Mouse (Mus musculus) kidney, postnatal 0 days (tissue): ENCODE measurements around the gene Gabrb3. TPM values are rescaled to one million over a fixed set of nuclear protein-coding genes. Genes with fewer than 3 reads are reported as not detected.

Source experiments
- ATAC-seq: fragments of 200-750 bp; cut with Nextera tagmentation; replicated peaks from 2 replicates; pipeline ENCODE4 v1.8.0; 2017; ENCODE audit warnings: low read depth, moderate number of reproducible peaks, moderate TSS enrichment, moderate library complexity; ENCODE audit not compliant: low FRiP score
- DNase-seq: peaks from one replicate; pipeline ENCODE4 v3.0.0-alpha.2; 2016; ENCODE audit warnings: low spot score
- H3K27ac ChIP-seq: fragments of 300-500 bp; sonication (generic); 2 replicates; pipeline ENCODE4 v1.5.1; 2014; ENCODE audit warnings: mild to moderate bottlenecking
- H3K27me3 ChIP-seq: fragments of 300-500 bp; sonication (generic); 2 replicates; pipeline ENCODE4 v1.6.1; 2014; ENCODE audit warnings: low read length, mixed read lengths; ENCODE audit not compliant: insufficient read depth
- H3K36me3 ChIP-seq: fragments of 300-500 bp; sonication (generic); 2 replicates; pipeline ENCODE4 v1.6.1; 2014; ENCODE audit warnings: low read length, mixed read lengths; ENCODE audit not compliant: insufficient read depth
- H3K4me1 ChIP-seq: fragments of 300-500 bp; sonication (generic); replicated peaks from 2 replicates; pipeline ENCODE4 v1.6.1; 2014; ENCODE audit warnings: antibody characterized with exemption, low read length, mixed read lengths; ENCODE audit not compliant: insufficient read depth
- H3K4me2 ChIP-seq: fragments of 300-500 bp; sonication (generic); 2 replicates; pipeline ENCODE4 v1.6.1; 2014; ENCODE audit warnings: mild to moderate bottlenecking, low read length, moderate library complexity, mixed read lengths
- H3K4me3 ChIP-seq: fragments of 300-500 bp; sonication (generic); replicated peaks from 2 replicates; pipeline ENCODE4 v1.5.1; 2014; ENCODE audit warnings: low read depth, low read length
- H3K9ac ChIP-seq: fragments of 300-500 bp; sonication (generic); 2 replicates; pipeline ENCODE4 v1.6.1; 2014; ENCODE audit warnings: low read depth, low read length
- H3K9me3 ChIP-seq: fragments of 300-500 bp; sonication (generic); replicated peaks from 2 replicates; pipeline ENCODE4 v1.6.1; 2016; ENCODE audit warnings: low read length, inconsistent platforms, mixed read lengths
- CTCF ChIP-seq: IDR thresholded peaks from 2 replicates; pipeline ENCODE4 v1.5.1; 2016; ENCODE audit warnings: antibody characterized with exemption, low read depth, mild to moderate bottlenecking, moderate library complexity
- WGBS: fragments of 180-500 bp; shearing (Covaris S2); extraction: QIAGEN DNeasy Blood & Tissue Kit; methylation state at CpG from one replicate; pipeline ENCODE4 v1.1.7; 2014; 5-methylcytosine and 5-hydroxymethylcytosine counted together
- polyA plus RNA-seq: library from polyadenylated mRNA; unstranded; fragments of >200 nt; fragmentation: Nextera tagmentation; extraction: Ambion mirVana; gene quantifications from 2 replicates; pipeline ENCODE4 v1.2.1, GENCODE M21; 2015

The Gabrb3 gene
- polyA plus RNA-seq, 1 experiment from 2014 or later, result 0.47 TPM

DNA sequence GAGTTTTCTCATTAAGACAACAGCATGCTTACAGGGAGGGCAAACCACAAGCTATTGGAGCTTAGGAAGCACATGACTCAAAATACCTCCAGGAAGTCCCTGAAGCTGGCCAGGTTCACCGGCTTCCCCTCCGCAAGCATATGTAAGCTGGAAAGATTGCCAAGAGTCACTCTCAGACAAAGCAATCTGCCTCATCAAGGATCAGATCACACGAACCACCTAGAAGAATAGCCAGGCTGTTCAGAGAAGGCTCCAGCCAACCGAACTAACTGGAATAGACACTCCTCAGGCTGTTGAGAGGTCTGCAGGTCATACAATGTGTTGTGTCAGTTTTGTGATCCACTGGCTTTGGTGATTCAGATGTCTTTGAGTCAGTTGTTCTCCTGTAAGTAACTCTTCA is 8.3 kb upstream of the Gabrb3 start:
- H3K27ac ChIP-seq, result no peak overlapping the region
- H3K4me2 ChIP-seq, result no peak overlapping the region
- TF ChIP-seq CTCF, result no peak
- 83% methylated on average over 4 of the region's 4 CpGs for WGBS
- no peak for DNase-seq
- H3K27me3 ChIP-seq, result no peaks in the 10 kb centered on the region
- no peaks in the 10 kb centered on the region for H3K36me3 ChIP-seq
- no peak overlapping the region for H3K9ac ChIP-seq
- no peaks in the 10 kb centered on the region for H3K9me3 ChIP-seq
- no peak for ATAC-seq
- H3K4me1 ChIP-seq, result no peaks in the 10 kb centered on the region
- H3K4me3 ChIP-seq, result no peak overlapping the region

DNA sequence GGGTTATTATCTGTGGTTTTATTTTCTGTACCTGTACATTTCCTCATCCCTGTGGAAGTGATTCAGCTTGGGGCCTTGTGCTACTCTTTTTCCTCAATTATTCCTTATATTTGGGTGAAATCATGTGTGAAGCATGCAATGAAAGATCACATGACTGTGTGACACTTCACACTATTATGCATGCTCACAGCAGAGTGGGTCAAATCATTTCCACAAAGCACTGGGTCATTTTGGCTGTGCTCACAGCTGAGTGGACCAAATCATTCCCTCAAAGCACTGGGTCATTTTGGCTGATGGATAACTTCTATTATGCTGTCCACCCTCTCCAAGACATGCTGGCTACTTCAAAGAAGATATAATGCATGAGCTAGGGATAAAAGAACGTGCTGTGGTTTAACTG is 6.6 kb upstream of the Gabrb3 start:
- H3K9ac ChIP-seq, result no peak overlapping the region
- DNase-seq (no peak), ATAC-seq (no peak)
- no peaks in the 10 kb centered on the region for H3K4me1 ChIP-seq
- no peak overlapping the region for H3K4me3 ChIP-seq
- H3K36me3 ChIP-seq, result no peaks in the 10 kb centered on the region
- TF ChIP-seq CTCF, result no peak
- 41% methylated on average over 1 of the region's 1 CpGs for WGBS
- H3K27me3 ChIP-seq, result no peaks in the 10 kb centered on the region
- no peak overlapping the region for H3K27ac ChIP-seq
- H3K4me2 ChIP-seq, result no peak overlapping the region
- no peaks in the 10 kb centered on the region for H3K9me3 ChIP-seq

DNA sequence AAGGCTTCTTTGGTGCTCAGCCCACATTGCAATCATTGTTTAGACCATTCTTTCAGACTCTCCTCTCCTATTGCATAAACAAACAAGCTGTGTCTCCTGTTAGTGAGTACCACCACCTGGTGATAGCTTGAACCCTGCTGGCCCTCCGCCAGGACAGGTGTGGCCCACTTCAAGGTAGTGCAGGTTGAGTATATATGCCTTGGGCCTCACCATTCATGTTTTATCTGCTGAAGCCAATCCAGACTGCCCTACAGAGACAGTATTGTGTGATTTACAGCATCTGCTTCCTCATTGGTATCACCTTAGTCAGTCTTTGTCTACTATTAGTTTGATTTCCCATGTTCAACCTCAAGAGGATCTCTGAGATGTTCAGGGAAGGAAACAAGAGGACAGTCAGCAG is 1.6 kb downstream of the Gabrb3 start:
- no peaks in the 10 kb centered on the region for H3K36me3 ChIP-seq
- whole genome bisulfite sequencing, result 90% methylated on average over 1 of the region's 1 CpGs
- DNase-seq (no peak), ATAC-seq (no peak)
- no peaks in the 10 kb centered on the region for H3K9me3 ChIP-seq
- H3K4me1 ChIP-seq, result no peaks in the 10 kb centered on the region
- no peak overlapping the region for H3K4me2 ChIP-seq
- no peaks in the 10 kb centered on the region for H3K27me3 ChIP-seq
- no peak overlapping the region for H3K9ac ChIP-seq
- no peak for TF ChIP-seq CTCF
- H3K27ac ChIP-seq, result no peak overlapping the region
- no peak overlapping the region for H3K4me3 ChIP-seq

DNA sequence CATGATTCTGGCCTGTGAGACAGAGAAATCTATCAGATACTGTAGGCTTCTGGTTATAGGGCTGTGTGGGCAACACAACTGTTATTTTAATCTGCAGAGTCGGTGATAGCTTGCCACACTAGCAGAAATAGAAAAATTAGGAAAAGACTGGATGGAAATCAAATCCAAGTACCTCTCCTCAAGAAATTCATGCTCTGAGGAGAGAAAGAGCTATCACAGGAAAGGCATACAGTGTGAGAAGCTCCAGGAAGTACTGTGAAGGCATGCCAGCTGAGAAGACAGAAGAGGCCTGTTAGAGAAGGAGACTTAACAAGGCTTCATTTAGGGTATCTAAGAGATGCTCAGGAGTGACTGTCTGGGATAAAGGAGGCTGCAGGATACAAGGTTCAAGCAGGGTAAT is 3.2 kb downstream of the Gabrb3 start:
- no peak overlapping the region for H3K27ac ChIP-seq
- H3K36me3 ChIP-seq, result no peaks in the 10 kb centered on the region
- no peak for ATAC-seq
- H3K9me3 ChIP-seq, result no peaks in the 10 kb centered on the region
- no peak overlapping the region for H3K9ac ChIP-seq
- no peak for DNase-seq
- H3K4me3 ChIP-seq, result no peak overlapping the region
- H3K4me2 ChIP-seq, result no peak overlapping the region
- no peaks in the 10 kb centered on the region for H3K27me3 ChIP-seq
- no peaks in the 10 kb centered on the region for H3K4me1 ChIP-seq
- no peak for TF ChIP-seq CTCF
- 81% methylated on average over 1 of the region's 1 CpGs for WGBS

DNA sequence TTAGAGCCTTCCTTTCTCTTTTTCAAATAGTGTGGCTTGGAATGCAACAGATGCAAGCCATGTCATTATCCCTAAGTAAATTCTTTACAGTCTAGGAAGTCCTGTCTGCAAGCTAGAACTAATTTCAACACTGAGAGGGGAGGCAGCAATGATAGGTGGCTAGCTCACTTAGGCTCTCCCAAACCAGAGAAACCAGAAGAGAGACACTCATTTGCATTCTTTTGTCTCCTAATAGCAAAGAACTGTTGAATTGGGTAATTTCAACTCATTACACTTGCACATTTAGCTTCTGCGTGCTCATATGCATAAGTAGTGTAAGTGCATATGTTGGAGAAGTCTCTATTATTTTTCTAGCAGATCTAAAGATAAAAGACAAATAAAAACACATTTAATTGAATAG is 28.7 kb downstream of the Gabrb3 start:
- Histone ChIP-seq H3K9ac (no peak overlapping the region), H3K9me3 (no peaks in the 10 kb centered on the region), H3K4me1 (no peaks in the 10 kb centered on the region), H3K27ac (no peak overlapping the region), H3K4me2 (no peak overlapping the region), H3K27me3 (no peaks in the 10 kb centered on the region), H3K4me3 (no peak overlapping the region), H3K36me3 (no peaks in the 10 kb centered on the region)
- no peak for ATAC-seq
- DNase-seq, result no peak
- 78% methylated on average over 1 of the region's 1 CpGs for WGBS
- no peak for TF ChIP-seq CTCF

DNA sequence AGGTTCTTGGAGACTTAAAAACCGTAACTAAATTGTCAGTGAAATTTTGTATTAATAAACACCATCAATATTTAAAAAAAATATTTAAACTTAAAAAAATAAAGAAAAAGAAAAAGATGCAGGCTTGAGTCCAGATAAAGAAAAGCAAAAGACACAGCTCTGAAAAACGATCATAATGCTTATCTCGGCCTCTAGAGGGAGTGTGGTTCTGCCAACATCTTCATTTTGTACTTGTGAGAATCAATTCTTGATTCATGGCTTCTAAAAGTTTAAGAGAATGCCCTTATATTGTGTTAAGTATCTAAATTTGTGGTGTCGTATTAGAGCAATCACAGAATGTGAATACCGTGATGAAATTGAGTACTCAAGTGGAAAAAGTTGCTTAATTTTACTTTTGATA is 40.9 kb downstream of the Gabrb3 start:
- no peak overlapping the region for H3K4me2 ChIP-seq
- H3K9me3 ChIP-seq, result no peaks in the 10 kb centered on the region
- no peak overlapping the region for H3K4me3 ChIP-seq
- no peaks in the 10 kb centered on the region for H3K36me3 ChIP-seq
- no peaks in the 10 kb centered on the region for H3K27me3 ChIP-seq
- DNase-seq, result no peak
- no peaks in the 10 kb centered on the region for H3K4me1 ChIP-seq
- no peak for ATAC-seq
- WGBS, result 60% methylated on average over 5 of the region's 5 CpGs
- TF ChIP-seq CTCF, result peak; percentile 48; the same call in 1 of the 2 replicates
- H3K9ac ChIP-seq, result no peak overlapping the region
- H3K27ac ChIP-seq, result no peak overlapping the region

DNA sequence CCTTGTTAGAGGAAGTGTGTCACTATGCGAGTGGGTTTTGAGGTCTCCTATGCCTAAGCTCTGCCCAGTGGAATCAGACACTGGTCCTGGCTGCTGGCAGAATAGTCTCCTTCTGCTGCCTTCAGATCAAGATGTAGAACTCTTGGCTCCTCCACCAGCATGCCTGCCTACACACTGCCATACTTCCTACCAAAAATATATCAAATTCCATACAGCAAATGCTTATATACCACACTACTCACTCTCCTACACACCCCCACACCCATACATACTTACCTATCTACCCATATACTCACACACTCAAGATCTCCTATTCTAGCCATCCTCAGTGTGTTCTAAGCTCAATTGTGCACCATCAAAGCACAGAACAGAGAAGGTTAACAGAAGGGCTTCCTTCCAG is 51.8 kb downstream of the Gabrb3 start:
- H3K27ac ChIP-seq, result no peak overlapping the region
- no peaks in the 10 kb centered on the region for H3K4me1 ChIP-seq
- ATAC-seq, result no peak
- no peaks in the 10 kb centered on the region for H3K27me3 ChIP-seq
- no peaks in the 10 kb centered on the region for H3K36me3 ChIP-seq
- no peak for TF ChIP-seq CTCF
- no peak overlapping the region for H3K9ac ChIP-seq
- H3K4me2 ChIP-seq, result no peak overlapping the region
- no peak overlapping the region for H3K4me3 ChIP-seq
- no peak for DNase-seq
- WGBS, result 92% methylated on average over 1 of the region's 1 CpGs
- H3K9me3 ChIP-seq, result no peaks in the 10 kb centered on the region
